Mouse (Mus musculus) layer of hippocampus, adult 18-20 months (tissue): ENCODE results near the gene Epm2aip1. TPM values are rescaled to one million over a fixed set of nuclear protein-coding genes. Genes with fewer than 3 reads are reported as not detected.

Experiments
- DNase-seq, 2 experiments: peaks; one replicate each; pipeline ENCODE4 v3.0.0; 2022; ENCODE audit warnings: low spot score in 2 of 2
- total RNA-seq, 2 experiments: library from RNA; stranded (reverse); gene quantifications; 2 replicates each; pipeline ENCODE4 v1.2.3; 2021

The Epm2aip1 gene
- total RNA-seq, 2 experiments from 2014 or later, result 79.6 to 80.9 TPM

DNA sequence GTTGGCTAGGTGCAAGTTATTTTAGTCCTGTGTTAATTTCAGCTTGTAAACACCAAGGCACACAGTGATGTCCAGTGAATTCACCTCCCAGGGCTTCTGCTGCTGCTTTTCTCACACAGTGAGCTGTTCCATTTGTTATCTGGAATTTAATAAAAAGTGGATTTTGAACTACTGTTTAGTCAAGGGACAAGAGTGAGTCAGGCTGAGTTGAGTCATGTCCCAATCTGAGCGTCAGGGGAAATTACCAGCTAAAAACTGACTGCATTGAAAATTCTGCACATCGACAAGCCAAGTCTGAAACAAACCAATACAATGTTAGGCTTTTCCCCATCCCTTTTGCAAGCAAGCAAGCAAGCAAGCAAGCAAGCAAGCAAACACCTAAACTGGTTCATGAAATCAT is 53.2 kb downstream of the Epm2aip1 start:
- DNase-seq, result peak in 1 of 2 experiments; percentile 63

Other genes starting within 250 kb of the Epm2aip1 start
- 1 to 10 TPM in 1 of 2 experiments, under 1 TPM in 1; 0.58 to 1.4 TPM for gene Ccrl2, start 214.4 kb upstream of the Epm2aip1 start, total RNA-seq
- gene Lrrfip2, start 154.3 kb upstream of the Epm2aip1 start, total RNA-seq, result 10 to 100 TPM; 35.5 to 38.7 TPM
- gene Mlh1, start 138 bp upstream of the Epm2aip1 start, total RNA-seq, result 10 to 100 TPM; 10.6 to 16.7 TPM
- 100 to 1,000 TPM; 220 TPM for gene Trank1, start 39.8 kb downstream of the Epm2aip1 start, total RNA-seq
- 10 to 100 TPM; 19.0 to 21.7 TPM for gene Dclk3, start 167.2 kb downstream of the Epm2aip1 start, total RNA-seq